Mouse (Mus musculus) limb, embryonic 14.5 days (tissue): ENCODE results near the gene Cdh5. TPM values are rescaled to one million over a fixed set of nuclear protein-coding genes. Genes with fewer than 3 reads are reported as not detected.

ENCODE experiments used
- ATAC-seq: fragments of 200-750 bp; cut with Nextera tagmentation; 2 replicates; pipeline ENCODE4 v1.8.0; 2017; ENCODE audit warnings: low read depth, moderate number of reproducible peaks, moderate TSS enrichment; ENCODE audit not compliant: low FRiP score
- DNase-seq: peaks from one replicate; pipeline ENCODE4 v3.0.0-alpha.2; 2015; ENCODE audit warnings: low spot score
- H3K27ac ChIP-seq: fragments of 300-500 bp; sonication (generic); replicated peaks from 2 replicates; pipeline ENCODE4 v1.5.1; 2014; ENCODE audit warnings: low read depth, mild to moderate bottlenecking, low read length, moderate library complexity, mixed read lengths
- H3K27me3 ChIP-seq: fragments of 300-500 bp; sonication (generic); 2 replicates; pipeline ENCODE4 v1.6.1; 2014; ENCODE audit warnings: low read length, mixed read lengths; ENCODE audit not compliant: control insufficient read depth, insufficient read depth
- H3K36me3 ChIP-seq: fragments of 300-500 bp; sonication (generic); 2 replicates; pipeline ENCODE4 v1.6.1; 2014; ENCODE audit warnings: mild to moderate bottlenecking, low read length, moderate library complexity, mixed read lengths; ENCODE audit not compliant: control insufficient read depth, insufficient read depth
- H3K4me1 ChIP-seq: fragments of 300-500 bp; sonication (generic); 2 replicates; pipeline ENCODE4 v1.6.1; 2014; ENCODE audit warnings: antibody characterized with exemption, low read length, mixed read lengths; ENCODE audit not compliant: control insufficient read depth, insufficient read depth
- H3K4me2 ChIP-seq: fragments of 300-500 bp; sonication (generic); replicated peaks from 2 replicates; pipeline ENCODE4 v1.6.1; 2014; ENCODE audit warnings: low read depth, mild to moderate bottlenecking, low read length, moderate library complexity; ENCODE audit not compliant: severe bottlenecking
- H3K4me3 ChIP-seq: fragments of 300-500 bp; sonication (generic); replicated peaks from 2 replicates; pipeline ENCODE4 v1.5.1; 2014; ENCODE audit warnings: low read length
- H3K9ac ChIP-seq: fragments of 300-500 bp; sonication (generic); 2 replicates; pipeline ENCODE4 v1.6.1; 2014; ENCODE audit warnings: mild to moderate bottlenecking, low read depth, low read length, moderate library complexity; ENCODE audit not compliant: severe bottlenecking
- H3K9me3 ChIP-seq: fragments of 300-500 bp; sonication (generic); 2 replicates; pipeline ENCODE4 v1.6.1; 2016; ENCODE audit warnings: low read length; ENCODE audit not compliant: control insufficient read depth
- POLR2A ChIP-seq: fragments of 200-500 bp; IDR thresholded peaks from 2 replicates; pipeline ENCODE4 v1.8.0; 2012; ENCODE audit warnings: inconsistent platforms, mild to moderate bottlenecking, moderate library complexity, borderline replicate concordance; ENCODE audit not compliant: insufficient read depth, insufficient read length; ENCODE audit errors: extremely low read depth
- WGBS: fragments of 180-500 bp; shearing (Covaris S2); extraction: QIAGEN DNeasy Blood & Tissue Kit; methylation state at CpG from one replicate; pipeline ENCODE4 v1.1.7; 2014; 5-methylcytosine and 5-hydroxymethylcytosine counted together
- polyA plus RNA-seq, 2 experiments: library from polyadenylated mRNA; depleted of rRNA in 1 of 2; stranded (reverse) in 1 of 2; unstranded in 1 of 2; fragments of >200 nt; fragmentation: Nextera tagmentation in 1 of 2; extraction: Ambion mirVana in 1 of 2; gene quantifications; 2 replicates each; pipeline versions ENCODE4 v1.2.1 to v1.2.3; 2012 to 2014

Cdh5 gene
- polyA plus RNA-seq, 2 experiments, result 34.6 to 58.0 TPM

DNA sequence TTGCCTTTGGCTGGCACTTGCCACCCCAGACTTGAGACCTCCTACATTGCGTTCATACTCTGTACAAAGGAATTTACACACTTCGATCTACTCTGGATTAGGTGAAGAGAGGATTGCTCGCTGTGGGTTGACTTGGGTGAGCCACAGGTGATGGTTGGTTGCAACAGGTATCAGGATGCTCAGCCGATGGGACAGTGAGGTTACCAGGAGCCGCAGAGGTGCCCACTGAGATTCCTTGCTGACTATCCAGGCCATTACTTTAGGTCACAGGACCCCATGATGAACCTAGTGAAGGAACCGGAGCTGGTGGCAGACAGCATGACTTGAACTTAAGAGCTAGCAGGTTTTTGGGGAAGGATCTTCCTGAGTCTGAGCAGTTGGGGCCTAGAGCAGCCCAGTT lies 71.0 kb downstream of the Cdh5 start:
- no peak for ATAC-seq
- 86% methylated on average over 6 of the region's 6 CpGs for WGBS
- no peaks in the 10 kb centered on the region for H3K9me3 ChIP-seq

DNA sequence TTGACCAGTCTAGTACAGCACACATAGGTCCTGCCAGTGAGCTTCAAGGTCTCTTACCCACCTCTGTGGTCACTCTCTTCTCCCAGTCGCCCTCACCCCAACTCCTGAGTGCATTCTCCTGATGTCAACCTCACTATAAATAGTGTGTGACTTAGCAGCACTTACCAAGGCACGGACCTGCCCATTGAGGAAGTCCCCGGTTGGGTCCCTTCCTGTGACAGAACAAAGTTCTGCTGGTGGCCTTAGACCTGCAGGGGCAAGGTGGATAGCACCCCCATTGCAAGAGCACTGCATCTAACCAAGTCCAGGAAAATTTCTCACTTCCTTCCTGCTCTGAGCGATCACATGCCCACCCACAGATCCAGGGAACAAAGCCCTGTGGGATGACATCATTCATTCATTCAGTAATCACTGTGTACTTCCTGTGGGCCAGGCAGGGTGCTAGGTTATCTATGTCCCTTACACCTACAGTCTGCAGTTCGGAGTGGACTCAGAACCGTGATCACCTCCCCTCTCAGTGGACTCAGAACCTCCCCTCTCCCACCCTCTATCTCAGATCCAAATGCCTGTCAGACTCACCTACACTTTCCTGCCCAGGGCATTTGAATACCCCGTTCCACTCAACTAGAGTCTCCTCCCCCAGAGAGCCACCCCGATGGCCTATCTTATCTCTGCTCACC lies 74.6 kb downstream of the Cdh5 start:
- Histone ChIP-seq H3K9ac (no peak overlapping the region), H3K4me3 (no peak overlapping the region), H3K4me1 (no peaks in the 10 kb centered on the region), H3K36me3 (no peaks in the 10 kb centered on the region), H3K27me3 (peaks cover 28% of the 10 kb centered on the region), H3K27ac (no peak overlapping the region), H3K4me2 (no peak overlapping the region), H3K9me3 (no peaks in the 10 kb centered on the region)
- 74% methylated on average over 8 of the region's 8 CpGs for WGBS
- ATAC-seq (no peak), DNase-seq (no peak)
- TF ChIP-seq POLR2A, result no peak

More for the DNA sequence above, 71.0 kb downstream of the Cdh5 start:
- peaks cover 50% of the 10 kb centered on the region for H3K27me3 ChIP-seq
- H3K9ac ChIP-seq, result no peak overlapping the region
- no peak overlapping the region for H3K27ac ChIP-seq
- no peaks in the 10 kb centered on the region for H3K4me1 ChIP-seq
- H3K4me2 ChIP-seq, result no peak overlapping the region
- no peak for DNase-seq
- H3K4me3 ChIP-seq, result no peak overlapping the region
- H3K36me3 ChIP-seq, result no peaks in the 10 kb centered on the region
- TF ChIP-seq POLR2A, result no peak

- Histone ChIP-seq H3K36me3 (no peaks in the 10 kb centered on the region), H3K4me2 (no peak overlapping the region), H3K9ac (no peak overlapping the region), H3K27ac (no peak overlapping the region), H3K27me3 (peaks cover 17% of the 10 kb centered on the region), H3K9me3 (no peaks in the 10 kb centered on the region), H3K4me1 (no peaks in the 10 kb centered on the region), H3K4me3 (no peak overlapping the region)
- WGBS, result 71% methylated on average over 4 of the region's 4 CpGs
- no peak for TF ChIP-seq POLR2A
- DNase-seq, result no peak
- ATAC-seq, result no peak
Observed at GRCm38 (mm10) chr8:104177054-104177453, 75.6 kb downstream of the Cdh5 start.

- H3K27me3 ChIP-seq, result no peaks in the 10 kb centered on the region
- H3K4me2 ChIP-seq, result no peak overlapping the region
- TF ChIP-seq POLR2A, result no peak
- ATAC-seq (no peak), DNase-seq (no peak)
- WGBS, result 33% methylated on average over 6 of the region's 6 CpGs
- no peaks in the 10 kb centered on the region for H3K4me1 ChIP-seq
- H3K27ac ChIP-seq, result no peak overlapping the region
- H3K9ac ChIP-seq, result no peak overlapping the region
- no peak overlapping the region for H3K4me3 ChIP-seq
- H3K36me3 ChIP-seq, result no peaks in the 10 kb centered on the region
- H3K9me3 ChIP-seq, result no peaks in the 10 kb centered on the region
Observed at GRCm38 (mm10) chr8:104184905-104185304, 83.5 kb downstream of the Cdh5 start.

DNA sequence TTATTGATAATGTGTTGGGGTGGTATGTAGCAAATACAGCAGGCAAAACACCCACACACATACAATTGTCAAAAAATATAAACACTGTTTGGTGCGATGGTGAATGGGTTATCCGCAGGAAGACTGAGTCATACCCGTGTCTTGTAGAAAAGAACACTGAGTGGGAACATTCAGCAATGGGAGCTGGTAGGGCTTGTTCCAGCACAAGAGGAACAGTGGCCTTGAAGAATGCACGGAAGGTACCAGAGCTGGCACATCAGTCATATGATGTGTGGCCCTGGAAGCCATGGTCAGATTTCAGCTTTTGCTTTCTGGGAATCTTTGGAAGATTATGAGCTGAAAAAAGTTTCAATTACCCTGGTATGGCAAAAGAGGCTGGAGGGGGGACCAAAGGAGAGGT lies 85.4 kb downstream of the Cdh5 start:
- 91% methylated on average over 4 of the region's 4 CpGs for WGBS
- H3K4me2 ChIP-seq, result no peak overlapping the region
- no peak overlapping the region for H3K4me3 ChIP-seq
- no peaks in the 10 kb centered on the region for H3K27me3 ChIP-seq
- no peaks in the 10 kb centered on the region for H3K9me3 ChIP-seq
- ATAC-seq (no peak), DNase-seq (no peak)
- no peak overlapping the region for H3K27ac ChIP-seq
- H3K9ac ChIP-seq, result no peak overlapping the region
- H3K4me1 ChIP-seq, result no peaks in the 10 kb centered on the region
- no peaks in the 10 kb centered on the region for H3K36me3 ChIP-seq
- no peak for TF ChIP-seq POLR2A
